In the genomic region with DNA sequence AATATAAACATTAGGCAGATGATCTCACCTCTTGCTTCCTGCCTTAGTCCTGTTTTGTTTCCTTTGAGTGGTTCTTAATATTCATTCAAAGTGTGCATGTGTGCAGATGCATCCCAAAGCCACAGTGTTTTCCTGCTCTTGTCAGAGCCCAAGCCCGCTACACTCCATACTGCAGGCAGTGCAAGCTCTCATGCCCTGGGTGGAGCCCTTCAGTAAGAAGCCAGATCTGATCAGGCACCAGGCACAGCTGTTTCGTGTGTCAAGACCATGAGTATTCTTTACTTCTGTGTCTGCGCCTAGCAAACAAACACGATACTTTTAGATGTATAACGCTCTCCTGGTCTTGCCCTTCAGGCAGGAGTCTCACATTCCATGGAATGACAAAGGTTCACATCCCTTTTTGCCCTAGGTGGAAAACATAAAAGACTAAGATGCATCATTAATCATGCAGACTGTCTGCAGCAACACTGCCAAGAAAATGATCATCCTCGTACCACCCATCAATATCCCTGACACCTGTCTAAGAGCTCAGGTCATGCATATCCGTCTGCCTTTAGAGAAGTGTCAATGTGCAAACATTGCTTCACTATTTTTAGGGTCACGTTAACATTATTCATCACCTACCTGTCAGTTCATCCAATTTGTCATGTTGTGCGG, we compare ENCODE assay signal across 8 mouse cellular contexts.
DNase-seq lines count a peak whose midpoint lies in the region; ATAC-seq and TF ChIP-seq lines count a peak whose summit lies in the region.

No protein-coding gene starts in this region.

- H3K27me3 ChIP-seq in liver, embryonic 14.5 days (ENCODE audit: control insufficient read depth, insufficient read depth, low read length) = no peaks in the 10 kb centered on the region
- H3K27me3 ChIP-seq in liver, embryonic 11.5 days (replicated peaks; ENCODE audit: control insufficient read depth, insufficient read depth, low read length) = no peaks in the 10 kb centered on the region
- no peaks in the 10 kb centered on the region for H3K27me3 ChIP-seq in stomach, postnatal 0 days (ENCODE audit: control insufficient read depth, insufficient read depth, low read length)

- TF ChIP-seq CTCF in liver, embryonic 14.5 days (IDR thresholded peaks at IDR 0.05; ENCODE audit: low read depth) = 0 out of 2 replicates have a peak, but pooled peaks have one; percentile 5
- TF ChIP-seq CTCF in stomach, postnatal 0 days (IDR thresholded peaks at IDR 0.05; ENCODE audit: low read depth) = peak; percentile 43

- no peak overlapping the region for H3K4me3 ChIP-seq in liver, embryonic 14.5 days (ENCODE audit: insufficient read depth in 1 of 2, low read depth in 2 of 2, low read length in 2 of 2)
- H3K4me3 ChIP-seq in liver, embryonic 11.5 days (ENCODE audit: low read depth, low read length) = no peak overlapping the region
- no peak overlapping the region for H3K4me3 ChIP-seq in stomach, postnatal 0 days (ENCODE audit: low read depth, low read length)

- no peak overlapping the region for H3K4me2 ChIP-seq in liver, embryonic 14.5 days (ENCODE audit: low read depth)
- H3K4me2 ChIP-seq in liver, embryonic 11.5 days = no peak overlapping the region
- no peak overlapping the region for H3K4me2 ChIP-seq in stomach, postnatal 0 days (replicated peaks; ENCODE audit: low read depth)

- no peak overlapping the region for H3K9ac ChIP-seq in liver, embryonic 14.5 days (replicated peaks)
- H3K9ac ChIP-seq in liver, embryonic 11.5 days (ENCODE audit: low read depth, low read length) = no peak overlapping the region
- H3K9ac ChIP-seq in stomach, postnatal 0 days (ENCODE audit: low read length) = no peak overlapping the region

- DNase-seq in adrenal gland, adult 2 months = peak; percentile 5
- no peak for DNase-seq in adrenal gland, postnatal 10 days
- no peak for DNase-seq in liver, embryonic 14.5 days (ENCODE audit: low read depth in 3 of 3, low spot score in 3 of 3)
- no peak for DNase-seq in liver, embryonic 11.5 days (ENCODE audit: low spot score)
- DNase-seq in kidney, postnatal 10 days = peak; percentile 41
- no peak for DNase-seq in stomach, postnatal 0 days (ENCODE audit: low spot score)
- no peak for DNase-seq in right cerebral cortex, postnatal 36 days (ENCODE audit: low spot score in 2 of 2)
- no peak for DNase-seq in thymus, postnatal 10 days (ENCODE audit: low spot score in 2 of 2)

- no peaks in the 10 kb centered on the region for H3K4me1 ChIP-seq in liver, embryonic 14.5 days (replicated peaks; ENCODE audit: control insufficient read depth in 2 of 2, insufficient read depth in 2 of 2, low read length in 1 of 2)
- no peaks in the 10 kb centered on the region for H3K4me1 ChIP-seq in liver, embryonic 11.5 days (replicated peaks; ENCODE audit: control insufficient read depth, insufficient read depth, low read length)
- H3K4me1 ChIP-seq in stomach, postnatal 0 days (replicated peaks; ENCODE audit: control insufficient read depth, insufficient read depth) = no peaks in the 10 kb centered on the region

- WGBS in liver, embryonic 14.5 days (ENCODE audit: insufficient replicate concordance) = 52% methylated on average over 9 of the region's 9 CpGs
- 63% methylated on average over 9 of the region's 9 CpGs for WGBS in liver, embryonic 11.5 days
- WGBS in stomach, postnatal 0 days = 34% methylated on average over 9 of the region's 9 CpGs

- no peak for TF ChIP-seq EP300 in liver, embryonic 14.5 days (IDR thresholded peaks at IDR 0.05; ENCODE audit: low read depth)
- no peak for TF ChIP-seq EP300 in stomach, postnatal 0 days (optimal IDR thresholded peaks at IDR 0.05)

- no peaks in the 10 kb centered on the region for H3K9me3 ChIP-seq in liver, embryonic 14.5 days (ENCODE audit: control insufficient read depth, low read length)
- H3K9me3 ChIP-seq in liver, embryonic 11.5 days (ENCODE audit: control insufficient read depth, low read length) = no peaks in the 10 kb centered on the region
- H3K9me3 ChIP-seq in stomach, postnatal 0 days (ENCODE audit: control insufficient read depth, low read length) = no peaks in the 10 kb centered on the region

- H3K36me3 ChIP-seq in liver, embryonic 14.5 days (replicated peaks; ENCODE audit: control insufficient read depth, insufficient read depth, low read depth) = no peaks in the 10 kb centered on the region
- H3K36me3 ChIP-seq in liver, embryonic 11.5 days (ENCODE audit: control insufficient read depth, insufficient read depth, low read length) = no peaks in the 10 kb centered on the region
- no peaks in the 10 kb centered on the region for H3K36me3 ChIP-seq in stomach, postnatal 0 days (ENCODE audit: control insufficient read depth, insufficient read depth, low read length)

- no peak overlapping the region for H3K27ac ChIP-seq in liver, embryonic 14.5 days
- no peak overlapping the region for H3K27ac ChIP-seq in liver, embryonic 11.5 days (ENCODE audit: low read depth, low read length)
- H3K27ac ChIP-seq in stomach, postnatal 0 days (replicated peaks) = no peak overlapping the region

- ATAC-seq in liver, embryonic 14.5 days (ENCODE audit: insufficient read depth) = no peak
- no peak for ATAC-seq in liver, embryonic 11.5 days (replicated peaks; ENCODE audit: low FRiP score)
- ATAC-seq in stomach, postnatal 0 days (ENCODE audit: low FRiP score, low TSS enrichment) = no peak

Comparison
In these comparisons a context has a peak if more than half of its experiments do, and no peak if none do; other contexts are left out.
1. DNase-seq: peak in adrenal gland, adult 2 months (single experiment) and kidney, postnatal 10 days (single experiment); none in adrenal gland, postnatal 10 days (single experiment), liver, embryonic 14.5 days (0 of 3), liver, embryonic 11.5 days (single experiment), stomach, postnatal 0 days (single experiment), right cerebral cortex, postnatal 36 days (0 of 2) and thymus, postnatal 10 days (0 of 2).